Mouse (Mus musculus) lung, embryonic 16.5 days (tissue): ENCODE results near the gene Ptprj. TPM values are rescaled to one million over a fixed set of nuclear protein-coding genes. Genes with fewer than 3 reads are reported as not detected.

Experiments used
- ATAC-seq: fragments of 200-750 bp; cut with Nextera tagmentation; 2 replicates; pipeline ENCODE4 v1.8.0; 2017; ENCODE audit warnings: low read depth, mild to moderate bottlenecking, moderate library complexity
- H3K27ac ChIP-seq: fragments of 300-500 bp; sonication (generic); 2 replicates; pipeline ENCODE4 v1.5.1; 2014; ENCODE audit warnings: mild to moderate bottlenecking, control low read depth, low read length
- H3K27me3 ChIP-seq: fragments of 300-500 bp; sonication (generic); 2 replicates; pipeline ENCODE4 v1.6.1; 2014; ENCODE audit warnings: low read depth, low read length, mixed read lengths; ENCODE audit not compliant: control insufficient read depth, insufficient read depth
- H3K36me3 ChIP-seq: fragments of 300-500 bp; sonication (generic); 2 replicates; pipeline ENCODE4 v1.6.1; 2014; ENCODE audit warnings: low read length; ENCODE audit not compliant: control insufficient read depth, insufficient read depth
- H3K4me1 ChIP-seq: fragments of 300-500 bp; sonication (generic); replicated peaks from 2 replicates; pipeline ENCODE4 v1.6.1; 2014; ENCODE audit warnings: low read length, mixed read lengths; ENCODE audit not compliant: control insufficient read depth, insufficient read depth
- H3K4me2 ChIP-seq: fragments of 300-500 bp; sonication (generic); 2 replicates; pipeline ENCODE4 v1.6.1; 2014; ENCODE audit warnings: low read depth, low read length, control low read depth
- H3K4me3 ChIP-seq: fragments of 300-500 bp; sonication (generic); 2 replicates; pipeline ENCODE4 v1.5.1; 2014; ENCODE audit warnings: mild to moderate bottlenecking, low read length, control low read depth
- H3K9ac ChIP-seq: fragments of 300-500 bp; sonication (generic); 2 replicates; pipeline ENCODE4 v1.6.1; 2014; ENCODE audit warnings: low read length, control low read depth
- H3K9me3 ChIP-seq: fragments of 300-500 bp; sonication (generic); 2 replicates; pipeline ENCODE4 v1.6.1; 2016; ENCODE audit warnings: low read length; ENCODE audit not compliant: control insufficient read depth
- WGBS: fragments of 180-500 bp; shearing (Covaris S2); extraction: QIAGEN DNeasy Blood & Tissue Kit; methylation state at CpG from one replicate; pipeline ENCODE4 v1.1.7; 2014; 5-methylcytosine and 5-hydroxymethylcytosine counted together
- polyA plus RNA-seq: library from polyadenylated mRNA; unstranded; fragments of >200 nt; fragmentation: Nextera tagmentation; extraction: Ambion mirVana; gene quantifications from 2 replicates; pipeline ENCODE4 v1.2.1, GENCODE M21; 2015

The Ptprj gene
- polyA plus RNA-seq, 1 experiment from 2014 or later, result 2.7 TPM

- Histone ChIP-seq H3K4me2 (no peak overlapping the region), H3K36me3 (no peaks in the 10 kb centered on the region), H3K4me3 (no peak overlapping the region), H3K9me3 (no peaks in the 10 kb centered on the region), H3K4me1 (peaks cover 4% of the 10 kb centered on the region), H3K27me3 (no peaks in the 10 kb centered on the region), H3K27ac (no peak overlapping the region), H3K9ac (no peak overlapping the region)
- no peak for ATAC-seq
- 81% methylated on average over 4 of the region's 4 CpGs for WGBS
Measured at GRCm38 (mm10) chr2:90489839-90490238, 90.6 kb downstream of the Ptprj start.

GRCm38 (mm10) chr2:90488690-90489590 is 91.5 kb downstream of the Ptprj start:
- Histone ChIP-seq H3K36me3 (no peaks in the 10 kb centered on the region), H3K9me3 (no peaks in the 10 kb centered on the region), H3K27ac (no peak overlapping the region), H3K27me3 (no peaks in the 10 kb centered on the region), H3K4me2 (no peak overlapping the region), H3K4me1 (peaks cover 4% of the 10 kb centered on the region), H3K4me3 (no peak overlapping the region), H3K9ac (no peak overlapping the region)
- no peak for ATAC-seq
- WGBS, result 80% methylated on average over 8 of the region's 8 CpGs

- Histone ChIP-seq H3K4me2 (no peak overlapping the region), H3K4me3 (no peak overlapping the region), H3K9me3 (no peaks in the 10 kb centered on the region), H3K4me1 (peaks cover 4% of the 10 kb centered on the region), H3K36me3 (no peaks in the 10 kb centered on the region), H3K9ac (no peak overlapping the region), H3K27ac (no peak overlapping the region), H3K27me3 (no peaks in the 10 kb centered on the region)
- WGBS, result 87% methylated on average over 11 of the region's 11 CpGs
- ATAC-seq, result no peak
Measured at GRCm38 (mm10) chr2:90487471-90488238, 92.8 kb downstream of the Ptprj start.

GRCm38 (mm10) chr2:90486226-90486755 is 94.2 kb downstream of the Ptprj start:
- 0 out of 2 replicates have a peak, but pooled peaks have one; percentile 26 for ATAC-seq
- Histone ChIP-seq H3K4me2 (no peak overlapping the region), H3K27me3 (no peaks in the 10 kb centered on the region), H3K9ac (no peak overlapping the region), H3K27ac (no peak overlapping the region), H3K4me1 (peaks cover 6% of the 10 kb centered on the region), H3K36me3 (no peaks in the 10 kb centered on the region), H3K4me3 (no peak overlapping the region), H3K9me3 (no peaks in the 10 kb centered on the region)
- 41% methylated on average over 3 of the region's 3 CpGs for WGBS

- Histone ChIP-seq H3K4me3 (no peak overlapping the region), H3K27ac (no peak overlapping the region), H3K27me3 (no peaks in the 10 kb centered on the region), H3K9me3 (no peaks in the 10 kb centered on the region), H3K4me1 (peaks cover 4% of the 10 kb centered on the region; the same call in 1 of the 2 replicates), H3K4me2 (no peak overlapping the region), H3K36me3 (no peaks in the 10 kb centered on the region), H3K9ac (no peak overlapping the region)
- 66% methylated on average over 6 of the region's 6 CpGs for whole genome bisulfite sequencing
- ATAC-seq, result no peak
Measured at GRCm38 (mm10) chr2:90481505-90481904, 98.9 kb downstream of the Ptprj start.

- Histone ChIP-seq H3K36me3 (no peaks in the 10 kb centered on the region), H3K27ac (no peak overlapping the region), H3K27me3 (no peaks in the 10 kb centered on the region), H3K4me1 (peaks cover 2% of the 10 kb centered on the region; the same call in 1 of the 2 replicates), H3K4me3 (no peak overlapping the region), H3K4me2 (no peak overlapping the region), H3K9me3 (no peaks in the 10 kb centered on the region), H3K9ac (no peak overlapping the region; the same call in 1 of the 2 replicates)
- 0 out of 2 replicates have a peak, but pooled peaks have one; percentile 7 for ATAC-seq
- WGBS, result 63% methylated on average over 13 of the region's 13 CpGs
Measured at GRCm38 (mm10) chr2:90480747-90481308, 99.6 kb downstream of the Ptprj start.

GRCm38 (mm10) chr2:90478531-90478930 is 101.9 kb downstream of the Ptprj start:
- Histone ChIP-seq H3K4me2 (no peak overlapping the region), H3K4me3 (no peak overlapping the region), H3K9me3 (no peaks in the 10 kb centered on the region), H3K27me3 (no peaks in the 10 kb centered on the region), H3K36me3 (no peaks in the 10 kb centered on the region), H3K27ac (no peak overlapping the region), H3K4me1 (peaks cover 2% of the 10 kb centered on the region; the same call in 1 of the 2 replicates), H3K9ac (0 out of 2 replicates have a peak overlapping the region, but pooled peaks have one; percentile 8)
- ATAC-seq, result no peak
- 78% methylated on average over 7 of the region's 7 CpGs for WGBS

- Histone ChIP-seq H3K36me3 (no peaks in the 10 kb centered on the region), H3K4me2 (no peak overlapping the region), H3K27me3 (no peaks in the 10 kb centered on the region), H3K4me1 (peaks cover 2% of the 10 kb centered on the region; the same call in 1 of the 2 replicates), H3K9ac (no peak overlapping the region), H3K27ac (no peak overlapping the region), H3K4me3 (no peak overlapping the region), H3K9me3 (no peaks in the 10 kb centered on the region)
- 22% methylated on average over 8 of the region's 8 CpGs for WGBS
- no peak for ATAC-seq
Measured at GRCm38 (mm10) chr2:90477617-90478016, 102.8 kb downstream of the Ptprj start.
